Comparison of ENCODE assay signal across 18 mouse cellular contexts in the genomic region with DNA sequence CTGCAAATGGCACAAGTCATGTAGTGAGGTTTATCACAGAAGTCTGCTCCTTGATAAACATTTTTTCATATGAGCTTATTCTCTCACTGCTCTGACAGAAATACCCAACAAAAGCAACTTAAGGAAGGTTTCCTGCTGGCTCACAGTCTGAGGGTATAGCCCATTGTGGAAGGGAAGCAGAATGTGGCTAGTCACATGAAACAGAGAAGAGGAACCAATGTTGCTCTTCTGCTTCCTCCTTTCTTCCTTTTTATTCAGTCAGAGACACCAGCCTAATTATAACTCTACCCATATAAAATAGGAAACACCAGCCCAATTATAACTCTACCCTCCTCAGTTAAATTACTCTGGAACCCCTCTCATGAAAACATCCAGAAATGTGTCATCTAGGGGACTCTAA.
A peak's percentile ranks its signal among the peaks of the same experiment; 100 is the strongest.
DNase-seq lines count a peak whose midpoint lies in the region; ATAC-seq lines count a peak whose summit lies in the region.
"Had no signal": no experiment of that assay in that cellular context is flagged by ENCODE, and none has a peak within 500 bp of the region (broad histone marks: within the 10 kb centered on the region; RNA-seq: fewer than 3 reads in every experiment).

No protein-coding gene starts in this region.

- peak; percentile 83 for ATAC-seq in granulocyte monocyte progenitor cell, adult 5-6 weeks (replicated peaks; ENCODE audit: poor library complexity, severe bottlenecking)
- peak; percentile 73; the same call in 1 of the 2 replicates for ATAC-seq in neutrophil, adult 5-6 weeks (ENCODE audit: extremely low read depth, insufficient number of reproducible peaks, low FRiP score, poor library complexity, severe bottlenecking)
- ATAC-seq: forebrain, embryonic 13.5 days; intestine, embryonic 16.5 days had no signal

- peak; percentile 49 for DNase-seq in 416B (ENCODE audit: low read depth)
- peak; percentile 59 for DNase-seq in A20 (ENCODE audit: low read depth, low spot score)
- DNase-seq in urinary bladder, postnatal 36 days (ENCODE audit: low spot score in 2 of 2), result no peak
- no peak for DNase-seq in urinary bladder, adult 18-20 months (ENCODE audit: low spot score in 2 of 2)
- DNase-seq: adrenal gland, postnatal 25 days; cerebellum, adult 2 months; cerebellum, postnatal 14 days; gastrocnemius, postnatal 14 days; heart, adult 11 months; heart, postnatal 4 days; kidney, adult 8-10 months; kidney, postnatal 4 days; layer of hippocampus, postnatal 36 days; thymus, postnatal 25 days had no signal

Comparison
In these comparisons a context has a peak if more than half of its experiments do, and no peak if none do; other contexts are left out.
1. DNase-seq: peak in 416B (single experiment) and A20 (single experiment); none in urinary bladder, postnatal 36 days (0 of 2) and urinary bladder, adult 18-20 months (0 of 2).